Mouse (Mus musculus) brain, embryonic 14.5 days (tissue): Measurements from ENCODE around the gene Map3k7cl.

ENCODE experiments used
- CTCF ChIP-seq: fragments of 200-500 bp; IDR thresholded peaks from 2 replicates; pipeline ENCODE4 v1.5.1; 2012; ENCODE audit warnings: inconsistent platforms, mild to moderate bottlenecking, moderate library complexity, borderline replicate concordance; ENCODE audit not compliant: insufficient read depth, insufficient read length; ENCODE audit errors: extremely low read depth
- POLR2A ChIP-seq: fragments of 200-500 bp; IDR thresholded peaks from 2 replicates; pipeline ENCODE4 v1.6.1; 2012; ENCODE audit warnings: mild to moderate bottlenecking, inconsistent platforms, borderline replicate concordance; ENCODE audit not compliant: poor library complexity, insufficient read depth, insufficient read length, severe bottlenecking; ENCODE audit errors: extremely low read depth

GRCm38 (mm10) chr16:87621246-87621645 is 68.1 kb downstream of the Map3k7cl start:
- TF ChIP-seq POLR2A, result no peak
- no peak for TF ChIP-seq CTCF
